Mouse (Mus musculus): Measurements from ENCODE around the gene Gm10382. TPM values are rescaled to one million over a fixed set of nuclear protein-coding genes. Genes with fewer than 3 reads are reported as not detected.
"Not testable (repeated sequence)": the region's sequence is repeated elsewhere in the genome, so short reads cannot be mapped to it uniquely, and the experiment has no call there.

The Gm10382 gene
- polyA plus RNA-seq, 1 experiment from 2014 or later = 0.18 TPM

- under 1% methylated on average over 63 of the region's 69 CpGs for WGBS (ENCODE audit: insufficient replicate concordance)
- Histone ChIP-seq H3K9me3 (ENCODE audit: low read length) (no peaks in the 10 kb centered on the region), H3K4me2 (ENCODE audit: low read depth, low read length) (peak within 1 kb of the TSS; percentile 91), H3K9ac (replicated peaks) (peak within 1 kb of the TSS; percentile 100), H3K27me3 (ENCODE audit: insufficient read depth, low read length) (no peaks in the 10 kb centered on the region), H3K27ac (ENCODE audit: low read depth) (peak within 1 kb of the TSS; percentile 100), H3K4me1 (ENCODE audit: insufficient read depth) (peaks cover 37% of the 10 kb centered on the region), H3K4me3 (ENCODE audit: low read depth, low read length) (peak within 1 kb of the TSS; percentile 100), H3K36me3 (replicated peaks; ENCODE audit: insufficient read depth, low read length) (peaks cover 20% of the 10 kb centered on the region)
- peak; percentile 51 for TF ChIP-seq EP300 (IDR thresholded peaks at IDR 0.05; ENCODE audit: low read depth)
- no peak for TF ChIP-seq CTCF (IDR thresholded peaks at IDR 0.05; ENCODE audit: low read depth)
- DNase-seq (peak; percentile 93), ATAC-seq (peak; percentile 59)
Measured at GRCm38 (mm10) chr5:125389579-125390441, 688 bp downstream of the Gm10382 start, which contains the start of gene Ubc. Gene Ubc (minus strand): TSS chr5:125390202.

GRCm38 (mm10) chr5:125390906-125391477, 1.9 kb downstream of the Gm10382 start:
- Histone ChIP-seq H3K4me1 (ENCODE audit: insufficient read depth) (peaks cover 40% of the 10 kb centered on the region), H3K27ac (ENCODE audit: low read depth) (peak overlapping the region; percentile 100), H3K27me3 (ENCODE audit: insufficient read depth, low read length) (no peaks in the 10 kb centered on the region), H3K9me3 (ENCODE audit: low read length) (no peaks in the 10 kb centered on the region), H3K4me2 (ENCODE audit: low read depth, low read length) (no peak overlapping the region), H3K36me3 (replicated peaks; ENCODE audit: insufficient read depth, low read length) (peaks cover 9% of the 10 kb centered on the region), H3K9ac (replicated peaks) (peak overlapping the region; percentile 36; the same call in 1 of the 2 replicates), H3K4me3 (ENCODE audit: low read depth, low read length) (no peak overlapping the region)
- DNase-seq (no peak), ATAC-seq (no peak)
- TF ChIP-seq CTCF (IDR thresholded peaks at IDR 0.05; ENCODE audit: low read depth) (no peak), EP300 (IDR thresholded peaks at IDR 0.05; ENCODE audit: low read depth) (no peak)
- 81% methylated on average over 3 of the region's 3 CpGs for WGBS (ENCODE audit: insufficient replicate concordance)

- Histone ChIP-seq H3K9me3 (ENCODE audit: low read length) (no peaks in the 10 kb centered on the region), H3K9ac (replicated peaks) (peak overlapping the region; percentile 36; the same call in 1 of the 2 replicates), H3K36me3 (replicated peaks; ENCODE audit: insufficient read depth, low read length) (peaks cover 8% of the 10 kb centered on the region; the same call in 1 of the 2 replicates), H3K4me2 (ENCODE audit: low read depth, low read length) (peak overlapping the region; percentile 24; the same call in 1 of the 2 replicates), H3K27ac (ENCODE audit: low read depth) (peak overlapping the region; percentile 100), H3K27me3 (ENCODE audit: insufficient read depth, low read length) (no peaks in the 10 kb centered on the region), H3K4me3 (ENCODE audit: low read depth, low read length) (no peak overlapping the region), H3K4me1 (ENCODE audit: insufficient read depth) (peaks cover 40% of the 10 kb centered on the region)
- no peak for ATAC-seq
- TF ChIP-seq CTCF (IDR thresholded peaks at IDR 0.05; ENCODE audit: low read depth) (no peak), EP300 (IDR thresholded peaks at IDR 0.05; ENCODE audit: low read depth) (0 out of 2 replicates have a peak, but pooled peaks have one; percentile 13)
- WGBS (ENCODE audit: insufficient replicate concordance) = 48% methylated on average over 5 of the region's 5 CpGs
- DNase-seq = peak; percentile 54
Measured at GRCm38 (mm10) chr5:125391609-125392008, 2.5 kb downstream of the Gm10382 start.

GRCm38 (mm10) chr5:125392176-125392575, 3.1 kb downstream of the Gm10382 start:
- H3K4me3 ChIP-seq (ENCODE audit: low read depth, low read length); H3K9ac ChIP-seq (replicated peaks); ATAC-seq; H3K27me3 ChIP-seq (ENCODE audit: insufficient read depth, low read length); H3K36me3 ChIP-seq (replicated peaks; ENCODE audit: insufficient read depth, low read length); H3K9me3 ChIP-seq (ENCODE audit: low read length); DNase-seq: not testable (repeated sequence)
- Histone ChIP-seq H3K4me2 (ENCODE audit: low read depth, low read length) (peak overlapping the region; percentile 70; the same call in 1 of the 2 replicates), H3K27ac (ENCODE audit: low read depth) (peak overlapping the region; percentile 100), H3K4me1 (ENCODE audit: insufficient read depth) (peaks cover 40% of the 10 kb centered on the region)
- WGBS (ENCODE audit: insufficient replicate concordance) = 89% methylated on average over 4 of the region's 4 CpGs

- H3K27me3 ChIP-seq (ENCODE audit: insufficient read depth, low read length) = no peaks in the 10 kb centered on the region
- H3K4me2 ChIP-seq (ENCODE audit: low read depth, low read length) = peak overlapping the region; percentile 70
- peak overlapping the region; percentile 40 for H3K4me3 ChIP-seq (ENCODE audit: low read depth, low read length)
- peaks cover 8% of the 10 kb centered on the region; the same call in 1 of the 2 replicates for H3K36me3 ChIP-seq (replicated peaks; ENCODE audit: insufficient read depth, low read length)
- peak overlapping the region; percentile 60 for H3K9ac ChIP-seq (replicated peaks)
- no peaks in the 10 kb centered on the region for H3K9me3 ChIP-seq (ENCODE audit: low read length)
- TF ChIP-seq CTCF (IDR thresholded peaks at IDR 0.05; ENCODE audit: low read depth) (no peak), EP300 (IDR thresholded peaks at IDR 0.05; ENCODE audit: low read depth) (no peak)
- H3K4me1 ChIP-seq (ENCODE audit: insufficient read depth) = peaks cover 40% of the 10 kb centered on the region
- DNase-seq = no peak
- WGBS (ENCODE audit: insufficient replicate concordance) = 38% methylated on average over 1 of the region's 1 CpGs
- H3K27ac ChIP-seq (ENCODE audit: low read depth) = peak overlapping the region; percentile 100
- ATAC-seq = peak; percentile 1; the same call in 1 of the 2 replicates
Measured at GRCm38 (mm10) chr5:125392618-125392976, 3.5 kb downstream of the Gm10382 start.

GRCm38 (mm10) chr5:125392977-125393621, 4.0 kb downstream of the Gm10382 start:
- Histone ChIP-seq H3K4me2 (ENCODE audit: low read depth, low read length) (peak overlapping the region; percentile 70), H3K27ac (ENCODE audit: low read depth) (peak overlapping the region; percentile 100), H3K9ac (replicated peaks) (peak overlapping the region; percentile 63), H3K9me3 (ENCODE audit: low read length) (no peaks in the 10 kb centered on the region), H3K4me1 (ENCODE audit: insufficient read depth) (peaks cover 40% of the 10 kb centered on the region), H3K27me3 (ENCODE audit: insufficient read depth, low read length) (no peaks in the 10 kb centered on the region), H3K4me3 (ENCODE audit: low read depth, low read length) (peak overlapping the region; percentile 40), H3K36me3 (replicated peaks; ENCODE audit: insufficient read depth, low read length) (peaks cover 6% of the 10 kb centered on the region; the same call in 1 of the 2 replicates)
- ATAC-seq (peak; percentile 85), DNase-seq (peak; percentile 94)
- TF ChIP-seq EP300 (IDR thresholded peaks at IDR 0.05; ENCODE audit: low read depth) (peak; percentile 88), CTCF (IDR thresholded peaks at IDR 0.05; ENCODE audit: low read depth) (no peak)
- WGBS (ENCODE audit: insufficient replicate concordance) = 0% methylated on average over 20 of the region's 20 CpGs

All from liver, postnatal 0 days (tissue).